Mouse (Mus musculus): ENCODE results near the gene Olr1.
A peak's percentile ranks its signal among the peaks of the same experiment; 100 is the strongest.

Gene Olr1

GRCm38 (mm10) chr6:129507024-129507423, at the start of gene Olr1:
Olr1 (minus strand) TSS chr6:129507165.
- no peak for DNase-seq (ENCODE audit: low spot score in 2 of 2)

- DNase-seq (ENCODE audit: low spot score in 2 of 2), result no peak
Observed at GRCm38 (mm10) chr6:129548009-129548408, 41.0 kb upstream of the Olr1 start.

DNA sequence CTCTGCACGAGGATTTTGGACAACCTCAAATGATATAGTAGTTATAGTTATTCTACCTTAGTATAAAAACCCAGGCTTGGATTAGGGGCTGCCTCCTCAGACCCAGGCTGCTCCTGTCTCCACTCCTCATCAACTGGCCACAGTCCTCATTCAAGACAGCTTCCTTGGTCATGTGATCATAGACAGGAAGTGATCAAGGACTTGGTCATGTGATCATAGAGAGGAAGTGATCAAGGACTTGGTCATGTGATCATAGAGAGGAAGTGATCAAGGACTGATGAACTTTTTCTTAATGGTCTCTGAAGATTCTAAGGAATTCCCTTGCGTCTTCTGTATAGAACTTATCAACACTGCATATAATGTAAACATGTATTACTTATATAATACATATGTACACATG, 40.3 kb upstream of the Olr1 start:
- DNase-seq (ENCODE audit: low spot score in 2 of 2), result no peak

DNA sequence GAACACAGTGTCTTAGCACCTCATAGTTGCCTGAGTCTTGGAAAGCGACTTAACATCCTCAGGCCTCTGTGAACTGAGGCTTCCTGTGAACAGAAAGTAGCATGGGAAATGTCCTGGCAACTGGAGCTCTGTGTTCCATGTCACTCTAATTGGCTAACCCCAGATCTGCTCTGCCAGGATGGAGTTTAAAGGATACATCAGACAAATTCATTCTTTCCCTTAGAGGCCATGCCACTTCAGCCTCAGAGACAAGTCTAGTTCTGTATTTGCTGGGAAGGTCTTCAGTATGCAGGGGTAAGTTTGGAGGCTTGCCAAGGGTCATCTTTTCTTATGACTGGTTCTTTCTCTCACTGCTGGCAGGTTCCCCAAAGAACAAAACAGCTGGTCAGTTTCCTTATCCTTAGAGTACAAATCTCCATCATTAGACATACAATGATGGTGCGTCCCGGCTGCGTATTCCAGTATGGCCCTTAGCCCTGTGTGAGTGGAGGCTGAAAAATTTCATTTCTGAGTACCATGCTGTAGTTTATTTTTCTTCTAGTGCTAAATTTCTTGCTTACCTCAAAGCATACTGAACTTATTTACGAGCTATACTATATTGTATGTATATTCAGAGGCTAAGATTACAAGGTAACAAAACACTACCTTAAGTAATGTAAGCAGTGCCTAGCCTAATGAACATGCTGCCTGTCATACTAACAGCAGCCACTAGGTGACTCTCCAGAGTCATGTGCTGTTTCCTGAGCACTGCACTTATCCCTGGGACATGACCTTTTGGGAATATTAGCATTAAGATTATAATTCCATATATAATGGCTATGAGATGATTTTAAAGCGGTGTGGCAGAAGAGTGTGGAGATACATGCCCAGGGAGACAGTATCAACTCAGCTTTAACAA, 37.0 kb upstream of the Olr1 start:
- peak in 1 of 2 experiments; percentile 34 for DNase-seq (ENCODE audit: low spot score in 2 of 2)

GRCm38 (mm10) chr6:129542540-129542939, 35.6 kb upstream of the Olr1 start:
- DNase-seq (ENCODE audit: low spot score in 2 of 2), result no peak

DNA sequence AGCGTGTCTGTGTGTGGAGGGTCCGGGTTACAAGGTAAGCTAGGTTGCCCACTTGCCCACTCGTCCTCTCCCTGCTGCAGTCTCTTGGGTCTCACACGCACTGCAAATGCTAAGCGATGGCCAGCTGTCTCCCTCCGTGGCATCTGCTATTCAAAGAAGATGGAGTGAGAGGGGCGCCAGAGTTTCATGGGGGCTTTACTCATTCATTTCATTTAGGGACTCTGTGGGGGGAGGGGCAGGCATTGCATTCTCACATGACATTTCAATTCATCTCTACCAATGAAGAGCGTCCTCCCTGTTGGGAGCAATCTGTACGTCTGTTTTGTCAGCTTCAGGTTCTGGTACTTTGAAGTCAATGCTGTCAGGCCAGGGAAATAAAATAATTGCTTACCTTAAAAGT, 35.0 kb upstream of the Olr1 start:
- no peak for DNase-seq (ENCODE audit: low spot score in 2 of 2)

- DNase-seq (ENCODE audit: low spot score in 2 of 2), result no peak
Observed at GRCm38 (mm10) chr6:129538555-129538954, 31.6 kb upstream of the Olr1 start.

DNA sequence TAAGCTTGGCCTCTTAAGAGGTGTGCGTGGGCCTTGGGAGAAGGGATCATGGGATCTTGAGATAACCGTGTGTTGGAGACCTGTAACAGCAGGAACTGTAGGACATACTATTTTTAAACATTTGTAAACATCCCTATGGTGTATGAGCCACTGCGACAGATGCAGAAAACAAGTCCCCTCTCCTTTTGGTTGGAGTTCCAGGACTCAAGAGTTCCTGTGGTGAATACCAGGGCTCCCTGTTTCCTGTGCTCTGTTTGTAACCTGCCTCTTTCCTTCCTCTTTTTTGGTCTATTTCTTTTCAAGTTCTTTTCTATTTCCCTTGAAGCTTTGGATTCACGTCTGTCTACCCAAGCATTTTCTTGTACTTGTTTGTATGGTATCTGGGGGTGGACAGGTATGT, 28.8 kb upstream of the Olr1 start:
- no peak for DNase-seq (ENCODE audit: low spot score in 2 of 2)

DNA sequence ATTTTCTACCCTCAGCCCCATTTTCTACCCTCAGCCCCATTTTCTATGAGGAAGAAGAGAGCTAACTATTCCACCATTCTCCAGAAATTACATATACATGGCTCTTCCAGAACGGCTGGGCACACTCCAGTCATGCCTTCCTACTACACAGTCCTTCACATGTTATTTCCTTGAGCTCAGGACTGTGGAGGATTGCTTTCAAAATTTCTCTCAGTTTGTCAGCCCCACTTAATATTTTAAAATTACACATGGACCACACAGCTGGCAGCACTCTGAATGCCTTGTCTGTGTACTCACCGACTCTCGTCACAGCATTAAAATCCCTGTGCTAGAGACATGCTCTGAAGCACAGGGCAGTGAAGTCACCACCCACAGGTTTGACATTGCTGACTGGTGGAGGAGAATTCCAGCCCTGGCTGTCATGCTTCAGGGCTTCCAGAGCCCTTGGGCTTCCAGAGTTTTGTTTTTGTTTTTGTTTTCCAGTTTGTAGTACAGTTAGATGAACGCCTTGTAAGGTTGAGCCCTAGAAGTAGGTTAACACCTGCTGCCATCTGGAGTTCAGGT, 27.7 kb upstream of the Olr1 start:
- no peak for DNase-seq (ENCODE audit: low spot score in 2 of 2)

DNA sequence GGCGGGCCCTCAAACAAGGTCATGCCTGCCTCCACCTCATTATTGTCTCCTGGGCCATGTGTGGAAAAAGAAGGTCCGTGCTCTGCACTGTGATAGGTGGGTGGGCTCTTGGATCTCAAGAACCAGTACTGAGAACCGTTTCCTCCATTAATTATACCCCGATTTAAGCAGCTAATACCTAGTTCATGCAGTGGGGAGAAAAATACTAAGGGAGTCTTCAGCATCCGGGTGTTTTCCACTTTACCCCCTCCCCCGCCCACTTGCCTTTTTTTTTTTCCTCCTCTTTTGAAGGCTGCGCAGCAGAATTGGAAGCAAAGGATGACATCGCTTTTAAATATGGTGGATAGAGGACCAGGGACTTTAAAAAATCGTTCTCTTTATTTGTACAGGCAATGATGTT, 27.1 kb upstream of the Olr1 start:
- no peak for DNase-seq (ENCODE audit: low spot score in 2 of 2)

- peak; percentile 48 for DNase-seq (ENCODE audit: low spot score in 2 of 2)
Observed at GRCm38 (mm10) chr6:129532942-129533860, 26.2 kb upstream of the Olr1 start, which contains the start of gene Gabarapl1. Gabarapl1 (plus strand) TSS chr6:129533160.

- no peak for DNase-seq (ENCODE audit: low spot score in 2 of 2)
Observed at GRCm38 (mm10) chr6:129532556-129532941, 25.6 kb upstream of the Olr1 start.

GRCm38 (mm10) chr6:129530261-129530660, 23.3 kb upstream of the Olr1 start:
- no peak for DNase-seq (ENCODE audit: low spot score in 2 of 2)

DNA sequence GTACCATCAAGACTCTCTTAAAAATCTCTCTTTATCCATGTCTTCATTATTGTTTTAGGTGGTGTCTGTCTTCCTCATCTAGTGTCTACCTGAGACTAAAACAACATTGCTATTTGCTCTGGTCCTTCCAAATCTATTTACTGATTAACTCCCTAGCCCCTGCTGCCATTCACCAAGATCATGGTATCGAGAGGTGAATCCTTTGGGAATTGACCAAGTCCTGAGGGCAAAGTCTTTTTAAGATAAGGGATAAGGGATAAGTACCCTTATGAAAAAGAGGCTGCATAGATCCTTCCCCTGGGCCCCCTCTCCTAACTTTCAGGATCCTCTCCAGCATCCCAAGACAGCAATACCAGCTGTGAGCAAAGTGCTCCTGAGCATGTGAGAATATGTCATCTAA, 22.6 kb upstream of the Olr1 start:
- DNase-seq (ENCODE audit: low spot score in 2 of 2), result no peak

DNA sequence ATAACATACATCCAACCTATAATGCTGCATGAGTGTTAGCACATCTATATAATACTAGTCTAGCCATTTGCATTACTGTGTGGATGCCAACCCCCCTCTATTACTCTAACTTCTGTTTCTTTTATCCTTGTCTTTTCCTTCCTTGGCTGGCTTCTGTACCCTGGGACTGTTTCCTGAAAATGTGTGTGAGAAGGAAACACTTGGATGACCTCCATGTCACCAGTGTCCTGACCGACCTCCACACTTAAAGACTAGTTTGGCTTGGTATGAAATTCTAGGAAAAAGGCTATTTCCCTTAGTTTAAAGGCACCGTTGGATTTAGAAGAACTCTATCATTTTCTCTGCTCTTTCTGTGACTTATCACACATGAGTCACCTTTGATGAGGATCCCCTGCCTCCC, 20.5 kb upstream of the Olr1 start:
- no peak for DNase-seq (ENCODE audit: low spot score in 2 of 2)

- DNase-seq (ENCODE audit: low spot score in 2 of 2), result no peak
Observed at GRCm38 (mm10) chr6:129526069-129526468, 19.1 kb upstream of the Olr1 start.

DNA sequence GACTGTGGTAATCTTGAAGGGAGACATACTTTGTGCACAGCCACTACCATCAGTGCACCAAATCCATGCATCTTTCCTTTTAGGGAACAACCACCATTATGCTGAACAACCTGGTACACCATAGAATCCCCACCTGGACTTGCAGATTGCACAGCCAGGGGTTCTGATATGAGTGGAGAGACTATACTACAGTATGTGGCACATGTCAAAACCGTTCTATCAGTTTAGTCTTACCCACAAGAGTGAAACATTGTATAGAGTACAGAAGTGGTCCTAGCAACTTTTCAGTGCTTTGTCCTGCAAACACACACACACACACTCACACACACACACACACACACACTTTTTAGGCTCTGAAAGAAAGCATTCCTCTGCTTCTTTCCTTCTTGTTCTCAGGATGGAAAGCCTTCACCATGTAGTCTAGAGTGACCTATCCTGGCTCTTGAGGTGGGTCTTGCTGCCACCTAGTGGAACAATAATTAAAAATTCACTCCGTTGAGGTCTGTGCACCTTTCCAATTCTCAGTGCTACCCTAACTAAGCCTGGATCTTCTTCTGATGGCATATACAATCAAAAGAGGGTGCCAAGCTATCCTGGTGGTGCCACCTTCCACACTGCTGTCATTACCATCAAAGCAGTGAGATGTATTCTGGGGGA, 10.9 kb upstream of the Olr1 start:
- DNase-seq (ENCODE audit: low spot score in 2 of 2), result peak; percentile 9 to 34

GRCm38 (mm10) chr6:129516388-129516787, 9.4 kb upstream of the Olr1 start:
- DNase-seq (ENCODE audit: low spot score in 2 of 2), result no peak

- no peak for DNase-seq (ENCODE audit: low spot score in 2 of 2)
Observed at GRCm38 (mm10) chr6:129515068-129515467, 8.1 kb upstream of the Olr1 start.

DNA sequence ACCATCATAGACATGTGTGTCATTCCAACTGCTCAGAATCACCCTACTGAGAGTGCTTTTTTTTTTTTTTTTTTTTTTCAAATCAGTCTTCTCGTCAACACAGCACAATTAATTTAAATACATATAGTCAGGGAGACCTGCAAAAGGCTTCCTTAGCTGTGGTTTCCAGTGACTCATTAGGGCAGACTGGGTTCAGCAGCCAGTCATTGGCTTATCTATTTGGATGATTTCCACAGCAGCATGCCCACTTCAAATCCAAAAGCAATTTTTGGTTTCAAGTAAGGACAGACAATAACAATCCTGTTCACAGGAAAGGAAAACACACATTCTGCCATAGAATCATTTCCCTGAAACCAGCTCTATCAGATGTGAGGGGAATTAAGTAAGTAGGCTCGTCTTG, 7.4 kb upstream of the Olr1 start:
- DNase-seq (ENCODE audit: low spot score in 2 of 2), result no peak

DNA sequence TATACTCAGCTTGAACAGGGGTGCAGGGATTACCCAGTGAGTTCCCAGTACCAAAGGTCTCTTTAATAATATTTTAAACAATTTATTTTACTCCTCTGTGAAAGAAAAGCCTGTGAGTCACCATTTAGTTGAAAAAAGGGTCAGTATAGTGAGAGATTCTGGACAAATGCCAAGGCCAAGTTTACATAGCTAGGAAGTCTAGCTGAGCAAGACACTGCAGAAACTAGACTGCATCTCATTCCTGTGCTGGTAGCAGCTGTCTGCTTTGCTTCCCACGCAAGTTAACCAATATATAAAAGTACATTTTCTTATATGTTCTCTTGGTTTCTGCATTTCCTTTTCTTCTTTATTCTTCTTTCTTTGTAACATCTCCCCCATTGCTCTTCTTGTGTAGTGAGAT, 6.4 kb upstream of the Olr1 start:
- DNase-seq (ENCODE audit: low spot score in 2 of 2), result no peak

GRCm38 (mm10) chr6:129512868-129513267, 5.9 kb upstream of the Olr1 start:
- DNase-seq (ENCODE audit: low spot score in 2 of 2), result no peak

Measured in natural killer cell, adult 2 months (primary cell).